Mouse (Mus musculus) G1E (cell line): Measurements from ENCODE around the gene Phkb.

Experiments
- CTCF ChIP-seq: IDR thresholded peaks from 2 replicates; pipeline ENCODE4 v1.5.1; 2012; ENCODE audit warnings: low read depth, low read length, inconsistent platforms, mixed read lengths
- GATA1 ChIP-seq: IDR thresholded peaks from 2 replicates; pipeline ENCODE4 v1.6.1; 2012; ENCODE audit warnings: borderline replicate concordance, low read length, inconsistent platforms, mixed read lengths
- POLR2AphosphoS5 ChIP-seq: IDR thresholded peaks from 2 replicates; pipeline ENCODE4 v1.6.1; 2012; ENCODE audit warnings: low read depth, low read length, inconsistent platforms; ENCODE audit not compliant: insufficient replicate concordance

DNA sequence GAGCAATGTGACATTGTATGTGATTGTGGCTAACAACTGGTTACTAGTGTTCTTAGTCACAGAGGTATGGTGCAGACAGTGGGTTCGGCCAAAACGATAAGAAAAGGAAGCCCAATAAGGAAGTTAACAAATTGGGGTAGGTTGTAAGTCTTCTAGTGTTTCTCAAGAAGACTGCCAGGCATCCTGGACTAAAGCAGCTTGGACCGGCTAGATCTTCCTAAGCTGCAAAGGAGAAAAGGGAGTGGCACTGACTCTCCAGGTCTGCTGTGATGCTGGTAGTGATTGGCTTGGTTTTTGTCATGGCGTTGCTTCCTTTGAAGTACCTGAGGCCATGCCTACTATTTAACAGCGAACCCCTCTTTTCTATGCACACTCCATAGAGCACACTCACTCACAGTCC lies 95.4 kb downstream of the Phkb start:
- TF ChIP-seq GATA1, result no peak
- TF ChIP-seq CTCF, result no peak
- no peak for TF ChIP-seq POLR2AphosphoS5
